In genomic region chr9:98033273-98033855, GRCm38 (mm10) we compare ENCODE assay signal across 8 mouse cellular contexts. TPM values are rescaled to one million over a fixed set of nuclear protein-coding genes. Genes with fewer than 3 reads are reported as not detected.
DNase-seq lines count a peak whose midpoint lies in the region; ATAC-seq and TF ChIP-seq lines count a peak whose summit lies in the region.
"Had no signal": no experiment of that assay in that cellular context is flagged by ENCODE, and none has a peak within 500 bp of the region (broad histone marks: within the 10 kb centered on the region; RNA-seq: fewer than 3 reads in every experiment).

No protein-coding gene starts in this region.

- peaks cover 19% of the 10 kb centered on the region for H3K27me3 ChIP-seq in ES-Bruce4 (ENCODE audit: control insufficient read depth, insufficient read depth, low read length, poor library complexity, severe bottlenecking)
- H3K27me3 ChIP-seq in embryonic facial prominence, embryonic 11.5 days (ENCODE audit: control insufficient read depth, insufficient read depth, low read length): peaks cover 10% of the 10 kb centered on the region
- H3K27me3 ChIP-seq in hindbrain, embryonic 13.5 days: peaks cover 33% of the 10 kb centered on the region
- peaks cover 41% of the 10 kb centered on the region for H3K27me3 ChIP-seq in limb, embryonic 15.5 days

- under 1% methylated on average over 38 of the region's 38 CpGs for WGBS in embryonic facial prominence, embryonic 11.5 days
- WGBS in hindbrain, embryonic 13.5 days: under 1% methylated on average over 38 of the region's 38 CpGs
- WGBS in limb, embryonic 15.5 days: under 1% methylated on average over 38 of the region's 38 CpGs

- no peaks in the 10 kb centered on the region for H3K9me3 ChIP-seq in ES-Bruce4 (replicated peaks; ENCODE audit: control insufficient read depth, insufficient read depth, low read length, poor library complexity, severe bottlenecking)
- H3K9me3 ChIP-seq in embryonic facial prominence, embryonic 11.5 days (replicated peaks; ENCODE audit: control insufficient read depth, low read length): no peaks in the 10 kb centered on the region
- H3K9me3 ChIP-seq in hindbrain, embryonic 13.5 days: no peaks in the 10 kb centered on the region
- no peaks in the 10 kb centered on the region for H3K9me3 ChIP-seq in limb, embryonic 15.5 days

- H3K27ac ChIP-seq in ES-Bruce4 (ENCODE audit: insufficient read depth, low read length): no peak overlapping the region
- H3K27ac ChIP-seq in embryonic facial prominence, embryonic 11.5 days (replicated peaks; ENCODE audit: low read depth, low read length): no peak overlapping the region
- peak overlapping the region; percentile 88 for H3K27ac ChIP-seq in hindbrain, embryonic 13.5 days
- no peak overlapping the region for H3K27ac ChIP-seq in limb, embryonic 15.5 days
- H3K27ac ChIP-seq: macrophage had no signal

- TF ChIP-seq CTCF in ES-Bruce4 (IDR thresholded peaks at IDR 0.05; ENCODE audit: low read depth, low read length): peak; percentile 44

- ATAC-seq in embryonic facial prominence, embryonic 11.5 days (replicated peaks; ENCODE audit: insufficient number of reproducible peaks, low FRiP score, low TSS enrichment, low read depth): peak; percentile 77
- ATAC-seq in hindbrain, embryonic 13.5 days (ENCODE audit: low FRiP score): peak; percentile 70
- ATAC-seq in limb, embryonic 15.5 days (ENCODE audit: insufficient number of reproducible peaks, low FRiP score, low TSS enrichment, low read depth): peak; percentile 5; the same call in 1 of the 2 replicates

- no peaks in the 10 kb centered on the region for H3K36me3 ChIP-seq in ES-Bruce4 (ENCODE audit: control insufficient read depth, insufficient read depth, low read length, poor library complexity, severe bottlenecking)
- H3K36me3 ChIP-seq in embryonic facial prominence, embryonic 11.5 days (replicated peaks; ENCODE audit: control insufficient read depth, insufficient read depth, low read depth, low read length): no peaks in the 10 kb centered on the region
- H3K36me3 ChIP-seq in hindbrain, embryonic 13.5 days: no peaks in the 10 kb centered on the region
- H3K36me3 ChIP-seq in limb, embryonic 15.5 days: no peaks in the 10 kb centered on the region

- peak overlapping the region; percentile 49; the same call in 1 of the 2 replicates for H3K9ac ChIP-seq in ES-Bruce4 (ENCODE audit: low read depth, poor library complexity, severe bottlenecking)
- H3K9ac ChIP-seq in embryonic facial prominence, embryonic 11.5 days (replicated peaks; ENCODE audit: low read length): peak overlapping the region; percentile 67
- peak overlapping the region; percentile 85 for H3K9ac ChIP-seq in hindbrain, embryonic 13.5 days
- H3K9ac ChIP-seq in limb, embryonic 15.5 days: peak overlapping the region; percentile 42

- no peaks in the 10 kb centered on the region for H3K4me1 ChIP-seq in ES-Bruce4 (ENCODE audit: control insufficient read depth, insufficient read depth, low read length)
- H3K4me1 ChIP-seq in embryonic facial prominence, embryonic 11.5 days (ENCODE audit: control insufficient read depth, insufficient read depth, low read length): peaks cover 4% of the 10 kb centered on the region; the same call in 1 of the 2 replicates
- peaks cover 22% of the 10 kb centered on the region for H3K4me1 ChIP-seq in hindbrain, embryonic 13.5 days (replicated peaks)
- peaks cover 20% of the 10 kb centered on the region for H3K4me1 ChIP-seq in limb, embryonic 15.5 days

- peak overlapping the region; percentile 70 for H3K4me3 ChIP-seq in ES-Bruce4 (ENCODE audit: low read depth, low read length)
- H3K4me3 ChIP-seq in embryonic facial prominence, embryonic 11.5 days (ENCODE audit: low read depth, low read length): peak overlapping the region; percentile 46
- H3K4me3 ChIP-seq in hindbrain, embryonic 13.5 days: peak overlapping the region; percentile 72
- peak overlapping the region; percentile 69 for H3K4me3 ChIP-seq in limb, embryonic 15.5 days

- H3K4me2 ChIP-seq in embryonic facial prominence, embryonic 11.5 days (ENCODE audit: low read depth, low read length): peak overlapping the region; percentile 96
- H3K4me2 ChIP-seq in hindbrain, embryonic 13.5 days: peak overlapping the region; percentile 95
- H3K4me2 ChIP-seq in limb, embryonic 15.5 days: peak overlapping the region; percentile 97

- no peak for TF ChIP-seq POLR2A in ES-Bruce4 (IDR thresholded peaks at IDR 0.05; ENCODE audit: insufficient read depth, low read length)

- peak; percentile 11 to 25 for DNase-seq in adrenal gland, adult 18-20 months (ENCODE audit: low spot score in 2 of 2)
- DNase-seq in embryonic facial prominence, embryonic 11.5 days (ENCODE audit: low spot score): peak; percentile 35
- peak; percentile 16 for DNase-seq in ovary, postnatal 14 days (ENCODE audit: low spot score)
- no peak for DNase-seq in thymus, postnatal 14 days

- TF ChIP-seq EP300 in ES-Bruce4 (IDR thresholded peaks at IDR 0.05; ENCODE audit: insufficient read depth, low read depth, low read length): no peak

RNA-seq across cellular contexts. Expression of gene Clstn2, which starts 0.4 kb away (rescaled TPM):
- polyA plus RNA-seq in ES-Bruce4 (2011; ENCODE audit: insufficient read depth, insufficient read length, low read depth, missing spikeins): 0.26 TPM in 1 of 2 replicates, not detected in the other
- total RNA-seq in adrenal gland, adult 18-20 months (2021): 1 to 10 TPM; 4.1 TPM
- 0.84 and 1.6 TPM in 2 replicates for polyA plus RNA-seq in embryonic facial prominence, embryonic 11.5 days (2014; fragmentation: Nextera tagmentation; extraction: Ambion mirVana)
- polyA plus RNA-seq in hindbrain, embryonic 13.5 days (2015; fragmentation: Nextera tagmentation; extraction: Ambion mirVana): 10.4 and 11.9 TPM in 2 replicates
- 1.4 and 1.9 TPM in 2 replicates for polyA plus RNA-seq in limb, embryonic 15.5 days (2015; fragmentation: Nextera tagmentation; extraction: Ambion mirVana)
- polyA plus RNA-seq: macrophage had no signal

Comparison
In these comparisons a context has a peak if more than half of its experiments do, and no peak if none do; other contexts are left out.
1. ATAC-seq: peak in every context shown above with its lines; median percentile 77 in embryonic facial prominence, embryonic 11.5 days; 70 in hindbrain, embryonic 13.5 days; 5 in limb, embryonic 15.5 days.